ENCODE assay signal across 19 mouse cellular contexts in genomic region chr4:43142610-43143009, GRCm38 (mm10).
DNase-seq lines count a peak whose midpoint lies in the region; ATAC-seq and TF ChIP-seq lines count a peak whose summit lies in the region.
"Had no signal": no experiment of that assay in that cellular context is flagged by ENCODE, and none has a peak within 500 bp of the region (broad histone marks: within the 10 kb centered on the region; RNA-seq: fewer than 3 reads in every experiment).

No protein-coding gene starts in this region.

- H3K27ac ChIP-seq in midbrain, embryonic 11.5 days (ENCODE audit: low read depth, low read length): no peak overlapping the region
- no peak overlapping the region for H3K27ac ChIP-seq in midbrain, embryonic 14.5 days (replicated peaks; ENCODE audit: low read depth, low read length)
- peak overlapping the region; percentile 75 for H3K27ac ChIP-seq in MEL (ENCODE audit: control insufficient read depth, low read depth, low read length)
- no peak overlapping the region for H3K27ac ChIP-seq in kidney, adult 2 months (ENCODE audit: insufficient read depth, low read depth, low read length)

- TF ChIP-seq EP300 in MEL (IDR thresholded peaks at IDR 0.05; ENCODE audit: low read depth in 1 of 2, low read length in 2 of 2): peak; percentile 93 to 95

- no peak for ATAC-seq in midbrain, embryonic 11.5 days (ENCODE audit: low FRiP score)
- ATAC-seq in midbrain, embryonic 14.5 days (ENCODE audit: low FRiP score, low TSS enrichment): no peak
- ATAC-seq: activated CD4-positive, CD25-positive, alpha-beta regulatory T cell, adult 4 months; CD4-positive, CD25-positive, alpha-beta regulatory T cell, adult 4 months; Patski had no signal

- H3K27me3 ChIP-seq in midbrain, embryonic 11.5 days (ENCODE audit: control insufficient read depth, insufficient read depth, low read length): no peaks in the 10 kb centered on the region
- H3K27me3 ChIP-seq in midbrain, embryonic 14.5 days (ENCODE audit: control insufficient read depth, insufficient read depth, low read length): no peaks in the 10 kb centered on the region
- no peaks in the 10 kb centered on the region for H3K27me3 ChIP-seq in MEL (ENCODE audit: control insufficient read depth in 1 of 2, insufficient read depth in 2 of 2, low read length in 2 of 2)
- no peaks in the 10 kb centered on the region for H3K27me3 ChIP-seq in kidney, adult 2 months (replicated peaks; ENCODE audit: control insufficient read depth, insufficient read depth, low read length)
- H3K27me3 ChIP-seq: Patski had no signal

- H3K36me3 ChIP-seq in midbrain, embryonic 11.5 days (ENCODE audit: control insufficient read depth, insufficient read depth, low read length): no peaks in the 10 kb centered on the region
- H3K36me3 ChIP-seq in midbrain, embryonic 14.5 days (ENCODE audit: control insufficient read depth, insufficient read depth, low read length): no peaks in the 10 kb centered on the region
- H3K36me3 ChIP-seq in MEL (ENCODE audit: control insufficient read depth in 1 of 2, insufficient read depth in 2 of 2, low read length in 2 of 2): peaks cover 0 to 25% of the 10 kb centered on the region in 2 experiments; a peak in 2 of 4 replicates
- no peaks in the 10 kb centered on the region for H3K36me3 ChIP-seq in kidney, adult 2 months (ENCODE audit: control insufficient read depth, insufficient read depth, low read length)
- H3K36me3 ChIP-seq: G1E had no signal

- TF ChIP-seq CTCF in MEL (IDR thresholded peaks at IDR 0.05 in 2 of 3, conservative IDR thresholded peaks at IDR 0.05 in 1 of 3; ENCODE audit: control insufficient read depth in 1 of 3, insufficient read depth in 1 of 3, low read depth in 2 of 3, low read length in 3 of 3, poor library complexity in 1 of 3, severe bottlenecking in 1 of 3): no peak
- no peak for TF ChIP-seq CTCF in kidney, adult 2 months (conservative IDR thresholded peaks at IDR 0.05; ENCODE audit: insufficient read depth, insufficient read length, low read depth, low read length)

- WGBS in midbrain, embryonic 11.5 days: 84% methylated on average over 1 of the region's 1 CpGs
- 96% methylated on average over 1 of the region's 1 CpGs for WGBS in midbrain, embryonic 14.5 days
- WGBS in kidney, adult 2 months: 93% methylated on average over 1 of the region's 1 CpGs

- peak; percentile 61 for DNase-seq in midbrain, embryonic 11.5 days (ENCODE audit: low spot score, missing footprints)
- no peak for DNase-seq in midbrain, embryonic 14.5 days
- peak; percentile 67 for DNase-seq in MEL (ENCODE audit: low read depth, low spot score)
- no peak for DNase-seq in kidney, adult 2 months
- DNase-seq: adrenal gland, adult 2 months; adrenal gland, adult 8-10 months; adrenal gland, postnatal 10 days; adrenal gland, postnatal 14 days; adrenal gland, postnatal 25 days; adrenal gland, postnatal 36 days; B cell, adult 2 months; cerebellum, adult 11 months; cerebellum, adult 11-12 months; cerebellum, adult 18-20 months; cerebellum, adult 2 months had no signal

- no peak for TF ChIP-seq POLR2A in MEL (IDR thresholded peaks at IDR 0.05; ENCODE audit: control insufficient read depth in 1 of 2, insufficient read depth in 1 of 2, low read depth in 1 of 2, low read length in 2 of 2, poor library complexity in 1 of 2)
- no peak for TF ChIP-seq POLR2A in kidney, adult 2 months (IDR thresholded peaks at IDR 0.05; ENCODE audit: low read depth, low read length)

- no peak for TF ChIP-seq RAD21 in MEL (IDR thresholded peaks at IDR 0.05; ENCODE audit: low read depth, low read length)

- H3K79me2 ChIP-seq in MEL (ENCODE audit: control insufficient read depth, insufficient read depth, low read length, poor library complexity): no peaks in the 10 kb centered on the region

- H3K4me3 ChIP-seq in midbrain, embryonic 11.5 days (ENCODE audit: low read depth, low read length): no peak overlapping the region
- no peak overlapping the region for H3K4me3 ChIP-seq in midbrain, embryonic 14.5 days (replicated peaks; ENCODE audit: low read depth, low read length)
- H3K4me3 ChIP-seq in MEL (ENCODE audit: control insufficient read depth in 1 of 2, insufficient read depth in 1 of 2, low read depth in 2 of 2, low read length in 2 of 2): no peak overlapping the region; a peak in 1 of 4 replicates
- H3K4me3 ChIP-seq in kidney, adult 2 months (ENCODE audit: insufficient read depth, low read depth, low read length): no peak overlapping the region

- no peaks in the 10 kb centered on the region for H3K9me3 ChIP-seq in midbrain, embryonic 11.5 days (ENCODE audit: control insufficient read depth, low read length)
- no peaks in the 10 kb centered on the region for H3K9me3 ChIP-seq in midbrain, embryonic 14.5 days (ENCODE audit: control insufficient read depth, low read length)
- H3K9me3 ChIP-seq in MEL (replicated peaks; ENCODE audit: insufficient read depth, low read length): no peaks in the 10 kb centered on the region
- H3K9me3 ChIP-seq: G1E had no signal

- no peak overlapping the region for H3K4me2 ChIP-seq in midbrain, embryonic 11.5 days
- H3K4me2 ChIP-seq in midbrain, embryonic 14.5 days (ENCODE audit: low read length): no peak overlapping the region

- H3K9ac ChIP-seq in midbrain, embryonic 11.5 days (ENCODE audit: low read length): no peak overlapping the region
- no peak overlapping the region for H3K9ac ChIP-seq in midbrain, embryonic 14.5 days (replicated peaks; ENCODE audit: low read length)
- peak overlapping the region; percentile 24; the same call in 1 of the 2 replicates for H3K9ac ChIP-seq in MEL (ENCODE audit: control insufficient read depth, low read depth, low read length, poor library complexity, severe bottlenecking)

- H3K4me1 ChIP-seq in midbrain, embryonic 11.5 days (ENCODE audit: control insufficient read depth, insufficient read depth, low read length): no peaks in the 10 kb centered on the region
- no peaks in the 10 kb centered on the region for H3K4me1 ChIP-seq in midbrain, embryonic 14.5 days (ENCODE audit: control insufficient read depth, insufficient read depth, low read length)
- H3K4me1 ChIP-seq in MEL (ENCODE audit: control insufficient read depth in 1 of 2, insufficient read depth in 2 of 2, low read length in 2 of 2): peaks cover 7 to 18% of the 10 kb centered on the region in 2 experiments
- no peaks in the 10 kb centered on the region for H3K4me1 ChIP-seq in kidney, adult 2 months (ENCODE audit: control insufficient read depth, insufficient read depth, low read length)

TF ChIP-seq in MEL, 35 proteins besides CTCF, POLR2A, EP300 and RAD21 (continues in another document):
- TF ChIP-seq TCF12 (IDR thresholded peaks at IDR 0.05; ENCODE audit: low read depth, low read length) (peak; percentile 88), ZC3H11A (IDR thresholded peaks at IDR 0.05; ENCODE audit: low read depth, low read length) (no peak), POLR2AphosphoS5 (IDR thresholded peaks at IDR 0.05; ENCODE audit: borderline replicate concordance, low read depth, low read length) (no peak), USF2 (IDR thresholded peaks at IDR 0.05; ENCODE audit: borderline replicate concordance in 1 of 2, insufficient read depth in 1 of 2, low read depth in 1 of 2, low read length in 2 of 2) (no peak), KAT2A (conservative IDR thresholded peaks at IDR 0.05; ENCODE audit: low read depth, low read length) (no peak), NRF1 (IDR thresholded peaks at IDR 0.05; ENCODE audit: insufficient read depth, low read depth, low read length, poor library complexity, severe bottlenecking) (no peak), JUND (IDR thresholded peaks at IDR 0.05; ENCODE audit: low read depth, low read length) (no peak), USF1 (IDR thresholded peaks at IDR 0.05; ENCODE audit: low read depth, low read length) (no peak), HCFC1 (IDR thresholded peaks at IDR 0.05; ENCODE audit: low read depth, low read length) (no peak), SIN3A (IDR thresholded peaks at IDR 0.05; ENCODE audit: low read length) (peak; percentile 47), BHLHE40 (IDR thresholded peaks at IDR 0.05; ENCODE audit: borderline replicate concordance, low read depth, low read length) (no peak), TBP (IDR thresholded peaks at IDR 0.05; ENCODE audit: low read depth, low read length) (no peak), ZKSCAN1 (IDR thresholded peaks at IDR 0.05; ENCODE audit: low read depth, low read length) (no peak), NELFE (IDR thresholded peaks at IDR 0.05; ENCODE audit: low read depth, low read length) (no peak), SMC3 (IDR thresholded peaks at IDR 0.05; ENCODE audit: low read depth, low read length) (peak; percentile 6; the same call in 1 of the 2 replicates), CHD2 (IDR thresholded peaks at IDR 0.05; ENCODE audit: low read length) (no peak), GATA1 (IDR thresholded peaks at IDR 0.05; ENCODE audit: low read depth, low read length) (peak; percentile 73), MAFK (IDR thresholded peaks at IDR 0.05; ENCODE audit: borderline replicate concordance, low read depth, low read length) (no peak), E2F4 (IDR thresholded peaks at IDR 0.05; ENCODE audit: borderline replicate concordance, low read depth, low read length) (no peak), MAX (IDR thresholded peaks at IDR 0.05; ENCODE audit: low read length) (peak; percentile 34; the same call in 1 of the 2 replicates), MAZ (IDR thresholded peaks at IDR 0.05; ENCODE audit: low read depth, low read length) (no peak), MXI1 (IDR thresholded peaks at IDR 0.05; ENCODE audit: low read depth, low read length) (peak; percentile 56; the same call in 1 of the 2 replicates), MEF2A (IDR thresholded peaks at IDR 0.05; ENCODE audit: extremely low read depth, insufficient replicate concordance, low read depth, low read length, poor library complexity, severe bottlenecking) (no peak), ELF1 (IDR thresholded peaks at IDR 0.05; ENCODE audit: low read depth, low read length) (0 out of 2 replicates have a peak, but pooled peaks have one; percentile 18), UBTF (IDR thresholded peaks at IDR 0.05; ENCODE audit: borderline replicate concordance, insufficient read depth, low read depth, low read length) (no peak), TAL1 (IDR thresholded peaks at IDR 0.05; ENCODE audit: low read length) (peak; percentile 67), ZMIZ1 (IDR thresholded peaks at IDR 0.05; ENCODE audit: low read depth, low read length) (no peak), CHD1 (IDR thresholded peaks at IDR 0.05; ENCODE audit: low read depth, low read length) (no peak), RCOR1 (IDR thresholded peaks at IDR 0.05; ENCODE audit: low read depth, low read length) (peak; percentile 63), POLR2AphosphoS2 (IDR thresholded peaks at IDR 0.05; ENCODE audit: low read length) (no peak), ZNF384 (IDR thresholded peaks at IDR 0.05; ENCODE audit: low read depth, low read length) (no peak), MYB (IDR thresholded peaks at IDR 0.05; ENCODE audit: low read depth, low read length) (peak; percentile 88), MYC (IDR thresholded peaks at IDR 0.05; ENCODE audit: low read depth, low read length) (no peak)

Comparison
In these comparisons a context has a peak if more than half of its experiments do, and no peak if none do; other contexts are left out.
1. DNase-seq: peak in midbrain, embryonic 11.5 days (single experiment) and MEL (single experiment); none in midbrain, embryonic 14.5 days (single experiment) and kidney, adult 2 months (single experiment).